Mouse (Mus musculus) spleen, adult 2 months (tissue): ENCODE results near the gene Esrra. TPM values are rescaled to one million over a fixed set of nuclear protein-coding genes. Genes with fewer than 3 reads are reported as not detected.

ENCODE experiments used
- DNase-seq, 2 experiments: peaks; one replicate each; pipeline versions ENCODE4 v3.0.0 to v3.0.0-alpha.2; 2012 to 2021; ENCODE audit warnings: low spot score in 2 of 2, low read depth in 1 of 2
- H3K27ac ChIP-seq: fragments of 200-500 bp; 2 replicates; pipeline ENCODE4 v1.5.1; 2012; ENCODE audit warnings: low read length, inconsistent platforms; ENCODE audit not compliant: insufficient read depth
- H3K27me3 ChIP-seq: fragments of 200-500 bp; 2 replicates; pipeline ENCODE4 v1.6.1; 2012; ENCODE audit warnings: mild to moderate bottlenecking, moderate library complexity, low read length, inconsistent platforms; ENCODE audit not compliant: control insufficient read depth, insufficient read depth
- H3K36me3 ChIP-seq: fragments of 200-500 bp; 2 replicates; pipeline ENCODE4 v1.6.1; 2012; ENCODE audit warnings: mild to moderate bottlenecking, low read length, inconsistent platforms; ENCODE audit not compliant: control insufficient read depth, insufficient read depth
- H3K4me1 ChIP-seq: fragments of 200-500 bp; 2 replicates; pipeline ENCODE4 v1.6.1; 2011; ENCODE audit warnings: inconsistent platforms; ENCODE audit not compliant: control insufficient read depth, insufficient read depth, insufficient read length
- H3K4me3 ChIP-seq: fragments of 200-500 bp; 2 replicates; pipeline ENCODE4 v1.5.1; 2011; ENCODE audit warnings: mild to moderate bottlenecking, inconsistent platforms; ENCODE audit not compliant: insufficient read depth, insufficient read length; ENCODE audit errors: extremely low read depth
- CTCF ChIP-seq: fragments of 200-500 bp; IDR thresholded peaks from 2 replicates; pipeline ENCODE4 v1.5.1; 2011; ENCODE audit warnings: mild to moderate bottlenecking, inconsistent platforms; ENCODE audit not compliant: insufficient read depth, insufficient read length, insufficient replicate concordance; ENCODE audit errors: extremely low read depth
- POLR2A ChIP-seq: fragments of 200-500 bp; IDR thresholded peaks from 2 replicates; pipeline ENCODE4 v1.6.1; 2011; ENCODE audit warnings: low read depth, low read length, inconsistent platforms
- WGBS: fragments of 180-500 bp; shearing (Covaris S2); methylation state at CpG from one replicate; pipeline ENCODE4 v1.1.7; 2018; 5-methylcytosine and 5-hydroxymethylcytosine counted together
- polyA plus RNA-seq: library from polyadenylated mRNA; depleted of rRNA; stranded (reverse); fragments of >200 nt; gene quantifications from 2 replicates; pipeline ENCODE4 v1.2.3, GENCODE M21; 2012

The Esrra gene
- polyA plus RNA-seq, 1 experiment = 48.4 TPM

GRCm38 (mm10) chr19:6909021-6909420 is 12.6 kb downstream of the Esrra start:
- peak overlapping the region; percentile 71 for H3K4me3 ChIP-seq
- peaks cover 12% of the 10 kb centered on the region; the same call in 1 of the 2 replicates for H3K4me1 ChIP-seq
- H3K36me3 ChIP-seq = peaks cover 29% of the 10 kb centered on the region
- no peak for DNase-seq
- peak overlapping the region; percentile 95 for H3K27ac ChIP-seq
- 5% methylated on average over 11 of the region's 11 CpGs for WGBS
- no peaks in the 10 kb centered on the region for H3K27me3 ChIP-seq
- no peak for TF ChIP-seq CTCF
- TF ChIP-seq POLR2A = no peak

DNA sequence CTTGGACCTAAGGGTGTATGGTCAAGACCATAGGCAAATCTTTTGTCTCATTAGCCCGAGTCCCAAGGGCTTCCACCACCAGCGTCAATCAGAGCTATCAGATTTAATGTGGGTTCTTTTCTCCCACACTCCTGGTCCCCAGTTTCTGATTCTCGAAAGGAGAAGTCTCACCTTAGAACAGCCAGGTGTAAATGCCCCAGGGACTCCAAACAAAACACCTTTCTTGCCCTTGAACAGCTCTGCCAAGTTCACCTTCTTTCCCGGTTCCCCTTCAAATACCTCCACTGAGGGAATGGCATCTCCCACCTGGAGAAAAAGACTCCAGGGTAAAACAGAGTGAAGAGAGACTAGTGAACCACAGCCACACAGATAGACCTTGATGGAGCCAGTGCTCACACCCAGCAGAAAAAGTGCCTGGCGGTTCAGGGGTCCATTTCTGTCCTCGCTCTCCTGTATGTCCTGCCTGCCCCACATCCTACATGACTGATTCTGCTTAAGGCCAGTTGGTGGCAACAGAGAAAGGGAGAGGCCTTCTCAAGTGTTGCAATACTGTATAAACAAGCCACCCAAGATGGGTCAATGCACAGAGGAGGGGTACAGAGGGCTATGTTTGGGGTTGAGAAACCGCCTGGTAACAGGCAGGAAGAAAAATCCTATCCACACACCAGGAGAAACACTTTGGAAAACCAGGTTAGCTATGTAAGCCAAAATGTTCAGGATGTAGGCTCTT is 13.6 kb downstream of the Esrra start:
- no peak overlapping the region for H3K4me3 ChIP-seq
- H3K27ac ChIP-seq = no peak overlapping the region
- 83% methylated on average over 7 of the region's 7 CpGs for WGBS
- DNase-seq = no peak
- no peak for TF ChIP-seq POLR2A
- no peak for TF ChIP-seq CTCF
- peaks cover 26% of the 10 kb centered on the region for H3K36me3 ChIP-seq
- H3K4me1 ChIP-seq = peaks cover 12% of the 10 kb centered on the region; the same call in 1 of the 2 replicates
- no peaks in the 10 kb centered on the region for H3K27me3 ChIP-seq

DNA sequence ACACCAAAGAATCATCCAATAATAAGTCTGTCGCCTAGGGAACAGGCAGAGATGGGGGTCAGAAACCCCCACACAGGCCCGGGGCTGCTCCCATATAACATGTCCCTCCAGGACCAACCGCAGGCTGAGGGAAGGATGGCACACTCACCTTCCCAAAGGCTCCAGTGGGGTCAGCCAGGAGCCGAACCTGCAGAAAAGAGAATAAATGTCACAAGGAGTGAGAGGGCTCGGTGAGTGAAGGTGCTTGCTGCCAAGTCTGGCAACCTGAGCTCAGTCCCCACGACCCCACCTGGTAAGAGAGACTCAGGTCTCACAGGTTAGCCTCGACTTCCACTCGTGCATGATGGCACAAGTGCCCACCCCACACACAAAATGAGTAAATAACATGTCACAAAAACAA is 14.5 kb downstream of the Esrra start:
- DNase-seq = no peak
- H3K27me3 ChIP-seq = no peaks in the 10 kb centered on the region
- peaks cover 12% of the 10 kb centered on the region; the same call in 1 of the 2 replicates for H3K4me1 ChIP-seq
- WGBS = 89% methylated on average over 8 of the region's 8 CpGs
- no peak overlapping the region for H3K27ac ChIP-seq
- no peak overlapping the region for H3K4me3 ChIP-seq
- TF ChIP-seq POLR2A (no peak), CTCF (no peak)
- H3K36me3 ChIP-seq = peaks cover 22% of the 10 kb centered on the region

DNA sequence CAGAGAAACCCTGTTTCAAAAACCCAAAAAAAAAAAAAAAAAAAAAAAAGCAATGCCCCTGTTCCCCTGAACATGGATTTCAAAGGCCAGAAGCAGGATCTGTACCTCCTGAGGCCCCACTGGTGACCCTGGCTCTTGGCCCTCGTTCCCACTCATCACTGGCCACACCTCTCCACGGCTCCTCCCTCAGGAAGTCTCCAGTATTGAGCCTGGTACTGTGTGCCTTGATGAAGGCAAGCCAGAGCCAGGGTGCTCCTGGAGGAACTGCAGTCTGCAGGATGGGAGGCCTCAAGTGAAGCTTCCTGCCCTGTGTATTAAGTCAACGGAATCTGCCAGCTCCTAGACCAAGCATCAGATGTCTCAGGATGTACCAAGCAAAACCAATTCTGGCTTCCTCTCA is 15.4 kb downstream of the Esrra start:
- no peaks in the 10 kb centered on the region for H3K27me3 ChIP-seq
- no peak overlapping the region for H3K27ac ChIP-seq
- WGBS = 72% methylated on average over 3 of the region's 3 CpGs
- peaks cover 10% of the 10 kb centered on the region; the same call in 1 of the 2 replicates for H3K4me1 ChIP-seq
- no peak for DNase-seq
- H3K36me3 ChIP-seq = peaks cover 13% of the 10 kb centered on the region
- TF ChIP-seq POLR2A (no peak), CTCF (no peak)
- H3K4me3 ChIP-seq = no peak overlapping the region

DNA sequence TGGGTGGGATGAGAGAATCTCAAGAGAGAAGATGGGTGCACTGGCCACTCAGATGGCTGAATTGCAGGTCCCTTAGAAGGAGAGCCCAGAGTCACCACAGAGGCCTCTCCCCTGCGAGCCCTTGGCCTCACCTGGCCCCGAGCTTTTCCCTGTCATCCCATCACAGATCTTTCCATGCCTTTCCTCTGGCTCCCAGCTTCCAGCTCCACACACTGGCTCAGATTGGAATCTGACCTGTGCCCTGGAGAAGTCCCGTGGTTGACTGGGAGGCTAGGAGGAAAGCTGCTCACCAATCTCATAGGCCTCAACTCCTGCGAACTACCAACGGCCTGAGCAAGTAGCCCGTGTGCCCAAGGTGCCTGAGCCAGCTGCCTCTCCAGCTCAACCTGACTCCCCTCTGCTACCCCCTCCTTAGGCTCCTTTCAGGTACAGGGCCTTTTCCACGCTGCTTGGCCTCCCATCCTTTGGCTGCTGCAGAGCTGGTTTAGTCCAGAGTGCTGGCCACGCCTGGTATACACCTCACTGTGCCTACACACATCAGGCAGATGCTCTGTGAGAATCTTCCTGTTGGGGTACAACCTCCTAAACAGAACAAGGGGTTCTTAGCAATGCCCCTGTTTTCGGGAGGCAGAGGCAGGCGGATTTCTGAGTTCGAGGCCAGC is 16.0 kb downstream of the Esrra start:
- no peak overlapping the region for H3K27ac ChIP-seq
- WGBS = 95% methylated on average over 11 of the region's 11 CpGs
- peaks cover 7% of the 10 kb centered on the region; the same call in 1 of the 2 replicates for H3K4me1 ChIP-seq
- H3K27me3 ChIP-seq = no peaks in the 10 kb centered on the region
- H3K36me3 ChIP-seq = peaks cover 13% of the 10 kb centered on the region
- H3K4me3 ChIP-seq = no peak overlapping the region
- DNase-seq = no peak
- TF ChIP-seq CTCF (no peak), POLR2A (no peak)

DNA sequence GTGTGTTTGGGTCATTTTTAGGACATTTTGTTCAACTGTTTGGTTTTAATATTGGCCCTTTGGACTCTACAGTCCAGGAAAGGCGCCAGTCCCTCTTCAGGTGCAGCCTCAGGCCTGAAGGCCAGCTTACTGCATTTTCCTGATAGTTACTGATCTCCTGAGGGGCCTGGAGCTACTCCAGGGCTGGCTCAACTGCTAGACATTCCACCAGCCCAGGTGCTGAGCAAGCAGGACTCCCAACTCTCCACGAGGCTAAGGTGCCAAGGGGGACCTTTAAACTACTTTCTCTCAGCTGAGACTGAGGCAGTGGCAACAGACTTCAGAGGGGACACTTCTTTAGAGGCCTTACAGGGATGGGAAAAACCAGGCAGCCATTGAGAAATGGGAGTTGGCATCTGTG is 16.8 kb downstream of the Esrra start:
- 81% methylated on average over 2 of the region's 2 CpGs for WGBS
- H3K4me1 ChIP-seq = peaks cover 7% of the 10 kb centered on the region; the same call in 1 of the 2 replicates
- peaks cover 13% of the 10 kb centered on the region for H3K36me3 ChIP-seq
- TF ChIP-seq POLR2A (no peak), CTCF (no peak)
- no peaks in the 10 kb centered on the region for H3K27me3 ChIP-seq
- DNase-seq = no peak
- no peak overlapping the region for H3K4me3 ChIP-seq
- H3K27ac ChIP-seq = no peak overlapping the region
